Mouse (Mus musculus): ENCODE measurements around the gene Rbm24. TPM values are rescaled to one million over a fixed set of nuclear protein-coding genes. Genes with fewer than 3 reads are reported as not detected.

Gene Rbm24
- total RNA-seq, 1 experiment, result 0.54 TPM

DNA sequence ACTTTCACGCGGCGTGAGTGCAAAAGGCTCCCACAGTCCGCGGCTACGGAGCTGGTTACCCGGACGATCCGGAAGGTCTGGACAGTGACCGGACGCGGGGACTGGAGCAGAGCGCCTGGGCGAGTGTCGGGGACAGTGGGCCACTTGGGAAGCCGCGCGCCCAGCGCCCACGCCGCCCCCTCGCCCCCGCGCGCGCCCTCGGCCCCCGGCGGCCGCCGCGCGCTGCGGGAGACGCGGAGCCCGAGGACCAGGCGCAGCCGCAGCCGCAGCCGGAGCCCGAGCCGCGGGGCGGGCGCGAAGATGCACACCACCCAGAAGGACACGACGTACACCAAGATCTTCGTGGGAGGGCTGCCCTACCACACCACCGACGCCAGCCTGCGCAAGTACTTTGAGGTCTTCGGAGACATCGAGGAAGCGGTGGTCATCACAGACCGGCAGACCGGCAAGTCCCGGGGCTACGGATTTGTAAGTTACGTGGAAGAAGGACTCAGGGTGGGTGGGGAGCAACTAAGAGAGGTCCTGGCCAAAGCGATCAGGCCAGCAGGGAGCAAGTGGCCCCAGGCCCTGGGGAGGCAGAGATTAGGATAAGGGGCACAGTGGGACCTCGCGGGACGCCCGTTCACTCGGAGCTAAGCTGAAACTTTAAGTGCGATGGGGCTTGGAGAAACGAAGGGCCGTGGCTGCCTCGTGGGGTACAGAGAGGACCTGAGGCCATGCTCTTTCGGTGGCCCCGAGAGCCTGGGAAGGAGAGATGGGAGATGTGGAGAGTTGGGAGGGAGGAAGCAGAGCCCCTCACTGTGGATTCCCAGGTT is 704 bp downstream of the Rbm24 start:
- peak overlapping the region; percentile 72 to 87 for H3K4me3 ChIP-seq (ENCODE audit: insufficient read depth in 1 of 2, low read depth in 1 of 2, low read length in 2 of 2, poor library complexity in 1 of 2, severe bottlenecking in 1 of 2)
- TF ChIP-seq CHD2 (IDR thresholded peaks at IDR 0.05; ENCODE audit: low read depth, low read length) (no peak), ZC3H11A (IDR thresholded peaks at IDR 0.05; ENCODE audit: borderline replicate concordance, low read depth, low read length) (no peak), HCFC1 (IDR thresholded peaks at IDR 0.05; ENCODE audit: borderline replicate concordance, insufficient read depth, low read length) (no peak), MAFK (IDR thresholded peaks at IDR 0.05; ENCODE audit: insufficient read depth, low read depth, low read length) (no peak), ZNF384 (IDR thresholded peaks at IDR 0.05; ENCODE audit: low read depth, low read length) (no peak)
- H3K9ac ChIP-seq (ENCODE audit: insufficient read depth, low read depth, low read length, poor library complexity, severe bottlenecking), result peak overlapping the region; percentile 60; the same call in 1 of the 2 replicates
- no peak overlapping the region for H3K27ac ChIP-seq (ENCODE audit: insufficient read depth, low read depth, low read length, poor library complexity, severe bottlenecking)
- H3K9me3 ChIP-seq (ENCODE audit: control insufficient read depth, insufficient read depth, low read depth, low read length), result no peaks in the 10 kb centered on the region
- H3K4me1 ChIP-seq (ENCODE audit: control insufficient read depth in 2 of 2, insufficient read depth in 2 of 2, low read length in 2 of 2, poor library complexity in 1 of 2), result peaks cover 0 to 2% of the 10 kb centered on the region in 2 experiments; a peak in 1 of 4 replicates
- H3K36me3 ChIP-seq (ENCODE audit: control insufficient read depth, insufficient read depth, low read length, poor library complexity, severe bottlenecking), result no peaks in the 10 kb centered on the region
- DNase-seq (ENCODE audit: low read depth, low spot score), result no peak
- in situ Hi-C loops (cut with MboI; ENCODE audit: low sequenced_read_pairs in 2 of 2, unreplicated experiment in 2 of 2), result no loop called here

DNA sequence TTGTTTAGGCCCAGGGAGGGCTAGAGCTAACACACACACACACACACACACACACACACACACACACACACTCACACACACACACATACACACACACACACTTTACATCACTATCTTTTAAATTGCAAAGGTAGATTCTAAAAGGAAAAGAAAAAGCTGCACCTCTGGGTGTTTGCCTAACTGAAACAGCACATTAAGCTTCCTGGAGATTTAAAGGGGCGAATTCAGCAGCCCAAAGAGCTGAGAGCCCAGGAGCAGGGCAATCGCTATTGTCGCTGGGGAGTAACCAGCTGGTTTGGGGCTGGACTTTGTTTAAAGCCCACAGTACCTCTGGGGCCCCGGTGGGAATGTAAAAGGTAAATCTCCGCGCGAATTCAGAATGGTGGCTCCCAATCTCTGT is 1.4 kb downstream of the Rbm24 start:
- no peak overlapping the region for H3K27ac ChIP-seq (ENCODE audit: insufficient read depth, low read depth, low read length, poor library complexity, severe bottlenecking)
- peaks cover 0 to 2% of the 10 kb centered on the region in 2 experiments; a peak in 1 of 4 replicates for H3K4me1 ChIP-seq (ENCODE audit: control insufficient read depth in 2 of 2, insufficient read depth in 2 of 2, low read length in 2 of 2, poor library complexity in 1 of 2)
- no peak overlapping the region for H3K9ac ChIP-seq (ENCODE audit: insufficient read depth, low read depth, low read length, poor library complexity, severe bottlenecking)
- H3K36me3 ChIP-seq (ENCODE audit: control insufficient read depth, insufficient read depth, low read length, poor library complexity, severe bottlenecking), result no peaks in the 10 kb centered on the region
- in situ Hi-C loops (cut with MboI; ENCODE audit: low sequenced_read_pairs in 2 of 2, unreplicated experiment in 2 of 2), result no loop called here
- no peak for DNase-seq (ENCODE audit: low read depth, low spot score)
- H3K9me3 ChIP-seq (ENCODE audit: control insufficient read depth, insufficient read depth, low read depth, low read length), result no peaks in the 10 kb centered on the region
- no peak overlapping the region for H3K4me3 ChIP-seq (ENCODE audit: insufficient read depth in 1 of 2, low read depth in 1 of 2, low read length in 2 of 2, poor library complexity in 1 of 2, severe bottlenecking in 1 of 2)
- TF ChIP-seq HCFC1 (IDR thresholded peaks at IDR 0.05; ENCODE audit: borderline replicate concordance, insufficient read depth, low read length), result no peak

DNA sequence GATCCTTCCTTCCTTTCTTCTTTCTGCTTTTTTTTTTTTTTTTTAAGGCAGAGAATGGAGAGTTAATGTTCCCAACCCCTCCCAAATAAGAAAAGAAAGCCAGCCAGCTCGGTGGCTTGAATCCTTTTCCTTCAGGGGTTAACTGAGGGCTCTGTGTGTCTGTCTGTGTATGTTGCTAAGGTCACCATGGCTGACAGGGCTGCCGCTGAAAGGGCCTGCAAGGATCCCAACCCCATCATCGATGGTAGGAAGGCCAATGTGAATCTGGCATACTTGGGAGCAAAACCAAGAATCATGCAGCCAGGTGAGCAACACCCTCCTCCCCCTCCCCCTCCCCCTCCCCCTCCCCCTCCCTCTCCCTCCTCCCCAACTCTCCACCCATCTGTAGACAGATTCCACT is 1.9 kb downstream of the Rbm24 start:
- TF ChIP-seq ZC3H11A (IDR thresholded peaks at IDR 0.05; ENCODE audit: borderline replicate concordance, low read depth, low read length) (no peak), HCFC1 (IDR thresholded peaks at IDR 0.05; ENCODE audit: borderline replicate concordance, insufficient read depth, low read length) (no peak), ZNF384 (IDR thresholded peaks at IDR 0.05; ENCODE audit: low read depth, low read length) (no peak), MAFK (IDR thresholded peaks at IDR 0.05; ENCODE audit: insufficient read depth, low read depth, low read length) (no peak), CHD2 (IDR thresholded peaks at IDR 0.05; ENCODE audit: low read depth, low read length) (no peak)
- Histone ChIP-seq H3K36me3 (ENCODE audit: control insufficient read depth, insufficient read depth, low read length, poor library complexity, severe bottlenecking) (no peaks in the 10 kb centered on the region), H3K9ac (ENCODE audit: insufficient read depth, low read depth, low read length, poor library complexity, severe bottlenecking) (no peak overlapping the region), H3K4me1 (ENCODE audit: control insufficient read depth in 2 of 2, insufficient read depth in 2 of 2, low read length in 2 of 2, poor library complexity in 1 of 2) (peaks cover 0 to 2% of the 10 kb centered on the region in 2 experiments; a peak in 1 of 4 replicates), H3K27ac (ENCODE audit: insufficient read depth, low read depth, low read length, poor library complexity, severe bottlenecking) (no peak overlapping the region), H3K9me3 (ENCODE audit: control insufficient read depth, insufficient read depth, low read depth, low read length) (no peaks in the 10 kb centered on the region), H3K4me3 (ENCODE audit: insufficient read depth in 1 of 2, low read depth in 1 of 2, low read length in 2 of 2, poor library complexity in 1 of 2, severe bottlenecking in 1 of 2) (no peak overlapping the region)
- DNase-seq (ENCODE audit: low read depth, low spot score), result no peak
- in situ Hi-C loops (cut with MboI; ENCODE audit: low sequenced_read_pairs in 2 of 2, unreplicated experiment in 2 of 2), result no loop called here

DNA sequence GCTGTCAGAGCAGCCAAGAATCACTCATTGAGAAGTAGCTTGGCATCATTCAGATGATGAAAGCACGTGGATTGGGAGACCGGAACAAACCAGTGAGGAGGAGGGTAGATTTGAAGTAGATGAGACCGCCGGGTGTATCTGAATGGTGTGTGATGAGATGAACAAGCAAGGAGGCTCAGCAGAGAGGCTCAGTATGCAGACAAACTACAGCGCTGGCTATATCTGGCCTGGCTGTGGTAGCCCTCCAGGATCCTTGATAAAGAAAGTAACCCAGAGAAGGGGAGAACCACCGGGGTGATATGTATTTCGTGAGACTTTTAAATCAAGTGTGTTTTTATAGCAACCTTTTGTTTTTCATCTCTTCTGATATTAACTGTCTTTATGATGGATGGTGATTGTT is 5.6 kb downstream of the Rbm24 start:
- in situ Hi-C loops (cut with MboI; ENCODE audit: low sequenced_read_pairs in 2 of 2, unreplicated experiment in 2 of 2), result no loop called here
- Histone ChIP-seq H3K4me3 (ENCODE audit: insufficient read depth in 1 of 2, low read depth in 1 of 2, low read length in 2 of 2, poor library complexity in 1 of 2, severe bottlenecking in 1 of 2) (no peak overlapping the region), H3K4me1 (ENCODE audit: control insufficient read depth in 2 of 2, insufficient read depth in 2 of 2, low read length in 2 of 2, poor library complexity in 1 of 2) (peaks cover 0 to 2% of the 10 kb centered on the region in 2 experiments; a peak in 1 of 4 replicates), H3K36me3 (ENCODE audit: control insufficient read depth, insufficient read depth, low read length, poor library complexity, severe bottlenecking) (no peaks in the 10 kb centered on the region), H3K9me3 (ENCODE audit: control insufficient read depth, insufficient read depth, low read depth, low read length) (no peaks in the 10 kb centered on the region), H3K9ac (ENCODE audit: insufficient read depth, low read depth, low read length, poor library complexity, severe bottlenecking) (no peak overlapping the region), H3K27ac (ENCODE audit: insufficient read depth, low read depth, low read length, poor library complexity, severe bottlenecking) (no peak overlapping the region)
- no peak for TF ChIP-seq CHD2 (IDR thresholded peaks at IDR 0.05; ENCODE audit: low read depth, low read length)
- no peak for TF ChIP-seq ZNF384 (IDR thresholded peaks at IDR 0.05; ENCODE audit: low read depth, low read length)
- TF ChIP-seq ZC3H11A (IDR thresholded peaks at IDR 0.05; ENCODE audit: borderline replicate concordance, low read depth, low read length), result no peak
- no peak for TF ChIP-seq MAFK (IDR thresholded peaks at IDR 0.05; ENCODE audit: insufficient read depth, low read depth, low read length)
- no peak for TF ChIP-seq HCFC1 (IDR thresholded peaks at IDR 0.05; ENCODE audit: borderline replicate concordance, insufficient read depth, low read length)
- no peak for DNase-seq (ENCODE audit: low read depth, low spot score)

Measured in ES-E14 (cell line).